Mouse (Mus musculus) embryo, embryonic 9.5 days (tissue): ENCODE measurements around the gene Pld6.

ENCODE experiments used
- DNase-seq: peaks from one replicate; pipeline ENCODE4 v3.0.0-alpha.2; 2017; ENCODE audit errors: extremely low spot score

The Pld6 gene

DNA sequence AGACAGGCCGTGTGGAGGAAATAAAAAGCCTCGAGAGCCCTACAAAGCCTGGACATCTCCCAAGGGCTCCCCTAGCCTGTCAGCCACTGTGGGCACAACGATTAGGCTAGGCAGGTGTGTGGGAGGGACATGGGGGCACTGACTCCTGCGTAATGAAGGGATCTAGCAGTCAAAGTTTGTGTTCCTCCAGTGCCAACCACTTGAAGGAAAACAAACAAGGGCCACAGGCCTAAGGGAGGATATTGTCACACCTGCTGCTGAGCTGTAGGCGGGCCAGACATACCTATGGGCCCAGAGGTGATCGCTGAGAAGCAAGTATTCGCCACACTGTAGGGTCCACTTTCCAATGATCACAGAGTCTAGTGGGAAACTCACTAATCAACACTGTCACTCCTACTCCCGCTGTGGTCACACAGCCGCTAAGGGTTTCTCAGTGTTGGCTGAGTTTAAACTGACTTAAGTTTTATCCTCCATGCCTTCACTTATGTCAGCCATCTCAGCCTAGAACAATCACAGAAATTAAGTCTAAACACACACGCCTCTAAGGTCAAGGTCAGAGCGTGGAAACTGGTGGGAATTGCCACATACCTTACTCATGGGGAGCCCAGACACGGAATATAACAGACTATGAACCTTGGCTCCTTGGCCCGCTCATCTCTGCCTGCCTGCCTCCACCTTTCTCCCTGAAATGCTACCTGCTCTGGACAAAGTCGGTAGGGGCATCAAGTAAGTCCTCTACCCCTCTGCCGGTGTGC is 824 bp downstream of the Pld6 start:
- DNase-seq, result no peak

DNA sequence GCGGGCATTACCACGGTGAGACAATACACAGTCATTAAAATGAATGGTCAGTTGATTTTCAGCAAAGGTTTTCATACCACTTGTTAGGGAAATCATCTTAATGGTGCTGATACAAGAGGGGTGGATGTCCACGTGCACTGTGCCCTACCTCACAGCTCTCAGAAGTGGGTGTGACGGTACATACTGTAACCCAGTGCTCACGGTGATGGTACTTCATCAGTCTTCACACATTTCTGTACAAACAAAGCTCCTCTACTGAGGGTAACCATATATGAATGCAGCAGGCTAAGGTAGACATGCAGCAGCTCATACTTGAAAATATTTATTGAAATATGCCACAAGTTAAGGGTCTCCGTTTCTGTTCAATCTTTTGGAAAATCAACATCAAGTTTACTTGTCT is 3.9 kb downstream of the Pld6 start:
- DNase-seq, result no peak

DNA sequence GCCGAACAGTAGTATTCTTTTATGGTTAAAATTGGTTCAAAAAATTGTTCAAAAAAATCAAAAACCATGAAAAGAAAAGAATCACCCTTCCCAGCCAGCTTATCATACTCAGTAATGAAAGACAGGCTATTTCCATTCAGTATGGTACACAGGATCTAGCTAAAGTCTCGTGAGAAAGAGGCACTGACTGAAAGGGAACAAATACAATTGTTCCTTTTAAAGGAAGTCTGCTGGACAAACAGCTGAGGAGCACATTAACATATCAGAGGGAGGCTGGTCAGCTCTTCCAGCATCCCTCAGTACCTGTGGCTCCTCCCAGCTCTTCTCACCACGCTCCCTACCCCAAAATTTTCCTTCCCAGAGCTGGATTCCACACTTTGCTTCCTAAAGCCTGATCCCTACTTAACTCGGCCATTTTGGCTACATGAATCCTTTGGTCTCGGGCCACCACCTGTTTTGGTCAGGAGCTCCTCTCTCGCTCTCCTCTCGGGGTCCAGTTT is 5.3 kb downstream of the Pld6 start:
- no peak for DNase-seq

DNA sequence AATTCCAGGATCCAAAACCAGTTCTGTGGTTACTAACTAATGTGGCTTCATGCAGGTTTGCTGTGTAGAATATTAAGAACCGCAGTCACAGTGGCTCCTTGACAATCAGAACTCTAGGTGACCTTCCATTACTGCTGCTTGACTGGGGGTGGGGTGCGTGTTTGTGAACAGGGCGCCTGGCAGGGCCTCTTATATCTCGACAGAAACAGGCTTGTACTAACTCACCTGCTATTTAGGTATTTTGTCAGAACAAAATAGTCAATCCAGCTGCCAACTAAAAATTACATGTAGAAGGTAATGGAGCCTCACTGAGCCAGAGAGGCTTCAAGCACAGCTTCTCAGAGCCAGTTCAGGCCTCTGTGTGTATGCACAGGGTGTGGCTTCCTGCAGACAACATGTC is 7.2 kb downstream of the Pld6 start:
- DNase-seq, result no peak

DNA sequence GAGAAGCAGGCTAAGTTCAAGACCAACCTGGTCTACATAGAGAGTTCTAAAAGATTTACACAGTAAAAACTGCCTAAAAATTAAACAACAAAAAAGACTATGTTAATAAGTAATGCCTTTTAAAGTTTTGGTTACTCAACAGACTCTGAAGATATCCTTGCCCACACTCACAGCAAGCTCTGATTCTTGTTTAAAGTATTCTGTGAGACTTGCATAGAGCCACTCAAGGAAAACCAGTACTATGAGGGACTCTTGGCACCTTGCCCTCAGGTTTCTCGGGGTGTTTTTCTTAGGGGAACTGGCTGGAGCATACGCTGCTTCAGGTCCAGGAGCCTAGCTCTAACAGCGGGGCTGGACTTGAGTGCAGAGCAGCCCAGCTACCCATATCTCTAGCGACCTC is 8.0 kb downstream of the Pld6 start:
- DNase-seq, result no peak

DNA sequence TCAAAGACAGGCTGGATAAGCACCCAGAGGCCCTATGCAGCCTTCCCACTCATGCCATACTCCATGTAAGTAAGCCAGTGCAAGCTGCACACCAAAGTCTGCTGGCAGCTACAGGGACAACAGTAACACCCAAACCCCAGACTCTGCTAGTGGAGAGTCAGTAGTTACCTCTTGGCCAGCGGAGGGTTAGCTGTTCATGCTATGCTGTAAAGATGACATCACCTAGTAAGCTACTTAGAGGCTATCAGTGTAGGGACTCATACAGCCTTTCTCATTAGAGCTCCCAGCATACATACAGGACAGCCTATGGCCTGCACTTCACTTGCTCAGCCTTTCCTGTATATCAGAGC is 8.6 kb downstream of the Pld6 start:
- no peak for DNase-seq

DNA sequence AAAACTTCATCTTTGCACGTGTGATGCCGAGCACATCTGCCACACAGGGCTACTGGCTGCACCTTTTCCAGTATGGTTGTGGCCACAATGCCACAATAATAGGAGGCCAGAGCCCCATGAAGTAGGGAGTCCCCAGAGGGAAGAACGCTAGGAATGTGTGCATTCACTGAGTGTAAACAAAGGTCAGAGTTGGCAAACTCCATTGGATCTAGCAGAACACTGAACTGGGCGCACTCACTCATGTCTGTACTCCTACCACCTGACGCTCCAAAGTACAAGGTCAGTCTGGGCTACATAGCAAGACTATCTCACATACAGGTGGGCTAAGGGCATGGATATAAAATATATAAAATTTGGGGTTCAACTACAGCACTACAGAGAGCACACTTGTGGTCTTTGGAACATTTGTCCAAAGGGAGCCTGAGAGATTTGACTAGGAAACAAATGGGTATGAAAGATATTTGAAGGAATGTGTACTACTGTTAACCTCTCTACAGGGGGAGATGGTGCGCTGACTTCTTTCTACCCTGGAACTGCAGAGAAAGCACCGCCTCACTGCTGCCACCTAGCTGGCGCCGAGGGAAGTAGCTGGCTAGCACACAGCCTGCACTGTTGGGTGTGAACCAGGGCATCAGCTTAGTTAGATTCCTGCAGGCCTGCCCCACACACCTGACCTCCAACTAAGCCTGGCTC is 9.1 kb downstream of the Pld6 start:
- peak; percentile 75 for DNase-seq

DNA sequence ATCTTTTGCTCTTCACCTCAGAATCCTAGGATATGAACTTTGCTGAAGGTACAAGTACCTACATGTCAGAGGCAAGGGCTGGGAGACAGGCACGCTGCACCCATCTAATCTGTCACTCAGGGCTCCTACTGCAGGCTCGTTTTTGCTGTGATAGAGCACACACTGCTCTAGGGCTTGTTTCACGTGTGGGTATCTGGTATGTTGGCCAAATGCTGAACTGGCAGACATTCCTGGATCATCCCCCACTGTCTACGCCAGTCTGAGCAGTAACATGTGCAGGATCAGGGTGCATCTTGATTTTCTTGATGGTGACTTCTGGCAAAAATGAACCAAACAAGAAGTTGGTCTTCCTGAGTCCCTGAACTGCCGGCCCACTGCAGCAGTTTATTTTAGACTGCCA is 10.2 kb downstream of the Pld6 start:
- no peak for DNase-seq

DNA sequence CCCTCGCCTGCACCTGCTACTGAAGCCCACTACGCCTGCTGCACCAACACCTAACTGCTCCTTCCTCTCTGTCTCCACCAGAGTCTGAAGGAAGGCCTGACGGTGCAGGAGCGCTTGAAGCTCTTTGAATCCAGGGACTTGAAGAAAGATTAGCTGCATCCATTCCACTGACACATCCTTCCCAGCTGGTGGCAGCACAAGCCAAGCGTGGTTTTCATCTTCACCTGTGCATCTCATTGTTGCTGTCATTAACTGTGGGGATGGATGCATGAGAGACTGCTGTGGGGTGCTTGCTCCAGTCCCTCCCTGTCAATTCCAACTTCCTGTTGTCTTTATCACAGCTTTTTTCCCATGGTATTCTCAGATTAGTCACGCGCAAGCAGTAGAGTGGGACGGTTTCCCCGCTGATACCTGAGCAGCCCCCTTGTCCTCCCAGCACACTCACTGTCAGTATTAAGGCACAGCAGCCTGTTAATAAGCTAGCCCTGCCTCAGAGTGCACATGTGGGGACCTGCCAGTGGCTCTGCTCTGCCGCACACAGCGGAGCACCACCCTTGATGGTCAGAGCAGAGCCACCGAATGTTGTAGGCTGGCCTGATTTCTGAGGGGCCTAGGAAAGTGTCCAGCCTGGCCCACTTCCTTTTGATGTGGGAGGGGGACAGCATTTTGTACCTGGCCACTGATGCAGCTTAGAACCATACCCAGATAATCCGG is 11.9 kb downstream of the Pld6 start:
- no peak for DNase-seq

DNA sequence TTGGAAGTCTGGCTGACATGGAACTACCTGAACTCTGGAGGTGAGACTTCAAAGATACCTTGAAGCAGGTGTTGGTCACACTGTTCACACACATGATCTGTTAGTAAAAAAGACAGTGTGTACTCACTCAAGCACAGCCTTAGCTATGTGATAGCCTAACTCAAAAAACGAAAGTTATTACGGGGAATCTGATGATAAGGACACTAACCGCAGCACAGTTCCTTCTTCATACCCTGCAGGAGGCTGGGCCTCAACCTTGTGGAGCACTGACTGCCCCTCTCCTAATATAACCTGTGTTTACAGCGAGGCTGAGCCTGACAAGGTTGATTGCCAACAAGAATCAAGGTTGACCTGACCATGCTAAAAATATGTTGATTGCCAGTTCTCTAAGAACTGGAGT is 12.9 kb downstream of the Pld6 start:
- DNase-seq, result no peak

DNA sequence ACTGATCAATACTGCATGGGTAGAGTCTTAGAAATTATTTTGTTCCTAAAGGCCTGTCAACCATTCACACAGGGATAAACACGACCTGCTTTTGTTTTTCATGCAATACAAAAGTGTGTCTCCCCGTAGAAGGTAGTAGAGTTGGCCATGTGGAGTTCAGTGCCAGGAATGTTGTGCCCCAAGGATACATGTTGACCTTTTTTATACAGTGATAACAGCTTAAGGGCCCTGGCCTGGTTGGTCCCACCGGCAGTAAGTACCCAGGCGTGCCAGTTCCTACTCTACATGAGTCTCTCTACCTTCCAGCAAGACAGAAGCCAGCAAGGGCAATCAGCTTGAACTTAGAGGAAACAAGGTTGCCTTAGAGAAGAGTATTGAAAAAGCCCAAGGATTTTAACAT is 14.5 kb downstream of the Pld6 start:
- no peak for DNase-seq

DNA sequence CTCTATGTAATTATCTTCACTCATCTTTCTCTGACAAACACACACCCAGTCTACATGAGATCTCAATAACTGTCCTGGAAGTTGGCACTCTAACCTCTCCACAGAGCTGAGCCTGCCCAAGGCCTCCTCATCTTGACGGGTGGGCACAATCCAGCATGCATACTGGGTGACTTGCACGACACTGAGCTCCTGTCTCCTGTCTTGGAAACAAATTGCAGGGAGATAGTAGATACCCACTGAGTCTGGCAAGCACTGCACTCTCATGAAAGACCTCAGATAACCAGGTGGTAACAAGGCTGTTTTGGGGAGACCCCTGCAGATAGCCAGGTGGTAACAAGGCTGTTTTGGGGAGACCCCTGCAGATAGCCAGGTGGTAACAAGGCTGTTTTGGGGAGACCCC is 15.2 kb downstream of the Pld6 start:
- DNase-seq, result no peak

DNA sequence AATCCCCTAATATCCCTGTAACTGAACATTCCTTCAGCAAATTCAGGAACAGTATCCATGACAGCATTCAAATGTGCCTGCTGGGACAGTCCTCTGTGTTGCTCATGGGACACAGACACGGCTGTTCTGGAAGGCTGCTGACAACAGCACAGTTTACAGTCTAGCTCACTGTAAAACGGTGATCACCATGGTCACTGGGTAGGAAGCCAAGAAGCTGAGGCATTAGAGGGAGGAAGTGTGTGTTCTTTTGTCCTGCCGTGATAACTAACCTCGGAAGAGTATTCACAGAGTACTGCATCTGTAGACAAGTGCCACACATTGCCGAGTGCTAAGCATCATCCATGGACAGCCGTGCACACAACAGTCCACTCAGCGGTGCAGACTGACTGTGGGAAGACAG is 16.7 kb downstream of the Pld6 start:
- no peak for DNase-seq

DNA sequence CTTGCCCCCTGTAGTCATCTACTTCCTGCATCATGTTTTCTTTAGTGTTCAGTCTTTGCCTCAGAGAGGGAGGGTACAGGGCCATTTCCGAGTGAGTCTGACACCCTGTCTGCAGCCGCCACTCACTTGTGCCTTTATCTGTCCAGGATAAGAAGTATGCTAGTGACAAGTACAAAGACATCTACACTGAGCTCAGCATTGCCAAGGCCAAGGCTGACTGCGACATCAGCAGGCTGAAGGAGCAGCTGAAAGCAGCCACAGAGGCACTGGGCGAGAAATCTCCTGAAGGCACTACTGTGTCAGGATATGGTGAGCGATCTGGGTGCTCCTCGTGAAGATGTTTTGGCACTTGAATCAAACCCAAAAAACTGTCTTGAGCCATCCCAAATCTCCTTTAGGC is 17.7 kb downstream of the Pld6 start:
- DNase-seq, result no peak

DNA sequence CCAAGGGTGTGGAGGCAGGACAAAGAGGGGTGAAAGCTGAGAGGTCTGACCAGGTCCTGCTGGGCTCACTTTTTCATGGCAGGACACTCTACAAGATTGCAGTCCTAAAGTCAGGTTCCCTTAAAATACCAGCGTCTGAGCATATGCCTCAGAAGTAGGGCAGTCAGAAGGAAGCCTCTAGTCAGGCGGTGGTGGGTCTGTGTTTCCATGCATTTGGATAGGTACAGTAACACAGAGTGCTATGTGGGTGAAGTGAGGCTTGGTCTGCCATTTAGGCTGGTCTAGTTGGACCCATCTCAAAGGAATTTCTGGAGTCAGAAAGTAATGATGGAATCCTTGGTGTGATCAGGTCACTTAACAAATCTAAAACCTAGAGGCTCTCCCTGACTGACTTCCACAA is 18.1 kb downstream of the Pld6 start:
- no peak for DNase-seq

DNA sequence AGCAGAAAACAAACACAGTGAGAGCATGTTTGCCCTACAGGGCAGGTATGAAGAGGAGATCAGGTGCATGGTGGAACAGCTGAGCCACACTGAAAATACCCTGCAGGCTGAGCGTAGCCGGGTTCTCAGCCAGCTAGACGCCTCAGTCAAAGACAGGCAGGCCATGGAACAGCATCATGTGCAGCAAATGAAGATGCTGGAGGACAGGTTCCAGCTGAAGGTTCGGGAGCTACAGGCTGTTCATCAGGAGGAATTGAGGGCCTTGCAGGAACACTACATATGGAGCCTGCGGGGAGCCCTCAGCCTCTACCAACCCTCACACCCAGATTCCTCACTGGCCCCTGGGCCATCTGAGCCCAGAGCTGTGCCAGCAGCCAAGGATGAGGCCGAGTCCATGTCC is 26.6 kb downstream of the Pld6 start:
- DNase-seq, result no peak

DNA sequence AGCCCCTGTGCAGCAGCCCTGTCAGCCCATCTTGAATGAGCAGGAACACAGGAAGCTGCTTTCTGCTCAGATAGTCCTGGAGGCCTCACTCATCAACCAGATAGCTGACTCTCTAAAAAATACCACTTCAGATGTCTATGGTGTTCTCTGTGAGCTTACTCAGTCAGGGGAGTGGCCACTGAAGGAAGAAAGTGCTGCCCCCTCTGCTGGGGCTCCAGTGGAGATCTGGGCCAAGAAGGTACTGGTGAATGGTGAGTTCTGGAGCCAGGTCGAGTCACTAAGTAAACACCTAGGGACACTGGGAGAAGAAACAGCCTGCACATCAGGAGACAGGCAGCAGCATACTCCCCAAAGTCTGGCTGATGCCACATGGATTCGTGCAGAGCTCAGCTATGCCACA is 27.8 kb downstream of the Pld6 start:
- DNase-seq, result no peak

DNA sequence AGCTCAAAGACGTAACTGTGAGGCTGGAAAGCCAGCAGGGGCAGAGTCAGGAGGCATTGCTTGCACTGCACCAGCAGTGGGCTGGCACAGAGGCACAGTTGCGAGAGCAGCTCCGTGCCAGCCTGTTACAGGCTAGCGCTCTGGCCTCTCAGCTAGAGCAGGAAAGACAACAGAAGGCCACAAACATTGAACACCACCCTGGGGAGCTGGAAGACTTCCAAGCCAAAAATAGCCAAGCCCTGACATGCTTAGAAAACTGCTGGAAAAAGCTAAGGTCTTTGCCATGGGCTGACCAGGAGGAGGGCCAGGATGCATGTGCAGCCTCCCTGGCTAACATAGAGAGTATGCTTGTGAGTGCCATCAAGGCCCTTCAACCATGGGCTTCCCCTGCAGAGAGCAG is 28.3 kb downstream of the Pld6 start:
- no peak for DNase-seq

DNA sequence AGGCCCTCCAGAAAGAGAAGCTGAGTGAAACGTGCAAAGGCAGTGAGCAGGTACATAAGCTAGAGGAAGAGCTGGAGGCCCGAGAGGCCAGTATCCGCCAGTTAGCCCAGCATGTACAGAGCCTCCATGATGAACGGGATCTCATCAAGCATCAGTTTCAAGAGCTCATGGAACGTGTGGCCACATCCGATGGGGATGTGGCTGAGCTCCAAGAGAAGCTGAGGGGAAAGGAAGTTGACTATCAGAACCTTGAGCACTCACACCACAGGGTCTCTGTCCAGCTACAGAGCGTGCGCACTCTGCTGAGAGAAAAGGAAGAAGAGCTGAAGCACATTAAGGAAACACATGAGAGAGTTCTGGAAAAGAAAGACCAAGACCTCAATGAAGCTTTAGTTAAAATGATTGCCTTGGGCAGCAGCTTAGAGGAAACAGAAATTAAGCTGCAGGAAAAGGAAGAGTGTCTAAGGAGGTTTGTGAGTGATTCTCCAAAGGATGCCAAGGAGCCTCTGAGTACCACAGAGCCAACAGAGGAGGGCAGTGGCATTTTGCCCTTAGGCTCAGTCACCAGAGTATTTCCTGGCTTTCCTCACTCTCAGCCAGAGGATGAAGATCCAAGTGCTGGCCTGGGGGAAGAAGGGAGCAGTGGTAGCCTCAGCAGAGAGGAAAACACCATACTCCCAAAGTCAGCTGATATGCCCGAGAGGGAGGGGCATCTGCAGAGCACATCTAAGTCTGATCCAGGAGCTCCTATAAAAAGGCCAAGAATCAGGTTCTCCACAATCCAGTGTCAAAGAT is 29.1 kb downstream of the Pld6 start:
- no peak for DNase-seq

DNA sequence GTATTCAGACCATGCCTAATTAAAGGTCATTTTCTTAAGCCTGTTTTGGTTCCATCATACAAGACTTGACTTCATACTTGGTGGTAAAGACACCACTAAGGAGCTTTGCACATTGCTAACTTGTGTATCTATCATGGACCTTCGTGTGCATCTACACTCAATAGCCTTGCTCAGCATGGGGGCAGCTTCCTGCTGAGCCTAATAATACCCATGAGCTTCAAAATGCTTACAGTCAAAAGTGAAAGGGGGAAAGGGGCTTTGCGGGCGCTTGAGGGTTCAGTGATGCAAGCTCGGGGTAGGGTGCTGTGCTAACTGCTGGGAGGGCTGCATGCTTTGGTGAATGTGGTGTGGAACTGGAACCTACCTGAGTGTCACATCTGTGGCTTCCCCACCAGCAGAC is 31.1 kb downstream of the Pld6 start:
- no peak for DNase-seq

DNA sequence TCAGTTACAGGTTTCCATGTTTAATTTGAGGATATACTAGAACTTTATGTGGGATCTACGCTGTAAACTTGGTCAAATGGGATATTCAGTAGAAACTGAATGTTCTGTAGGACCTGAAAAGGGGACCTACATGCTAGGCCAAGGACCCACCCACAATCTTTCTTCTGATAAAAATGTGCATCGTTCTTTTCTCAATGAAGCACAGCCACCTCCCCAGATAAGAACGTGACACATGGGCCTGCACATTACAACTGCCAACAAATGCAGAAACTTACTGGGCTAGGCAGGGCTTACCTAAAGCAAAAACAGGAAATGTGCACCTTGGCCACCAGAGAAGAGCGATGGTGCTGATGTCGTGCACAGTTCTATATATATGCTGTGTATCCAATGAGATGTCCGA is 32.9 kb downstream of the Pld6 start:
- no peak for DNase-seq

DNA sequence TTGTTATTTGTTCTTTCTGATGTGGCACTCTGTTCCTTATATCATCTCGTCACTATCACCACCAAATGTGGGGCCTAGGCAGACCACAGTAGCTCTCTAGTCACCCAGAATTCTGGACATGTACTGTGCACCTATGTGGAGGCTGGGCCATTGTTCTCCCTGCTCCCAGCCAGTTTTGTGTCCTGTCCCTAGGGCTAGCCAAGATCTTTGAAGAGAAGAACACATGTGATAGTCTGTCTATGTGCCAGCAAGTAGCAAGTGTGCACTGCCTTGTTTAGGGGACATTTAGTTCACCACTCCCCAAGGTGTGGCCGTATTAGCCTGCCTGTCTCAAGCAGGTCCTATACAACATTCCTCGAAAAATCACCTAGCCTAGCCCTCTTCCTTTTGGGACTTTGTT is 38.4 kb downstream of the Pld6 start:
- no peak for DNase-seq
